Mouse (Mus musculus) megakaryocyte-erythroid progenitor cell, adult 5-6 weeks (primary cell): Measurements from ENCODE around the gene Gm3383. TPM values are rescaled to one million over a fixed set of nuclear protein-coding genes. Genes with fewer than 3 reads are reported as not detected.
"Not testable (repeated sequence)": the region's sequence is repeated elsewhere in the genome, so short reads cannot be mapped to it uniquely, and the experiment has no call there.

ENCODE experiments used
- ATAC-seq: replicated peaks from 2 replicates; pipeline ENCODE4 v1.8.0; 2016; ENCODE audit warnings: mild to moderate bottlenecking, inconsistent platforms; ENCODE audit not compliant: severe bottlenecking, poor library complexity, low FRiP score, low TSS enrichment
- total RNA-seq, 2 experiments: library from RNA; stranded (forward) in 1 of 2; stranded (reverse) in 1 of 2; fragments of 200-1000, 215-1000 nt in 1 of 2; fragments of >200 nt in 1 of 2; fragmentation: Nextera tagmentation in 1 of 2; gene quantifications; 2 replicates each; pipeline ENCODE4 v1.2.3; 2014 to 2017

Gm3383 gene
- total RNA-seq (2014; fragmentation: Nextera tagmentation) = not detected in 2 replicates
- total RNA-seq (2017) = not detected in 2 replicates

GRCm38 (mm10) chr14:5807882-5808281, at the start of gene Gm3383:
Gm3383 (minus strand) TSS chr14:5807982.
- not testable (repeated sequence) for ATAC-seq

GRCm38 (mm10) chr14:5855911-5856310, 48.1 kb upstream of the Gm3383 start:
- not testable (repeated sequence) for ATAC-seq

- not testable (repeated sequence) for ATAC-seq
Measured at GRCm38 (mm10) chr14:5830229-5830628, 22.4 kb upstream of the Gm3383 start, which contains the start of gene Gm3424. Gm3424 (minus strand) TSS chr14:5830329.

- not testable (repeated sequence) for ATAC-seq
Measured at GRCm38 (mm10) chr14:5812699-5813356, 5.0 kb upstream of the Gm3383 start.

- not testable (repeated sequence) for ATAC-seq
Measured at GRCm38 (mm10) chr14:5741477-5741876, 66.3 kb downstream of the Gm3383 start, which contains the start of gene Gm3373. Gm3373 (minus strand) TSS chr14:5741577.

GRCm38 (mm10) chr14:5687357-5687756, 120.4 kb downstream of the Gm3383 start, which contains the start of gene Gm9603:
Gm9603 (minus strand) TSS chr14:5687457.
- not testable (repeated sequence) for ATAC-seq

GRCm38 (mm10) chr14:5632928-5633327, 174.9 kb downstream of the Gm3383 start, which contains the start of gene Gm8265:
Gm8265 (minus strand) TSS chr14:5633028.
- ATAC-seq = not testable (repeated sequence)

Other genes starting within 250 kb of the Gm3383 start
- not detected in 2 replicates for gene Gm8265, start 175.0 kb downstream of the Gm3383 start, total RNA-seq (2014; fragmentation: Nextera tagmentation)
- gene Gm8265, start 175.0 kb downstream of the Gm3383 start, total RNA-seq (2017) = not detected in 2 replicates
- not detected in 2 replicates for gene Gm9603, start 120.5 kb downstream of the Gm3383 start, total RNA-seq (2014; fragmentation: Nextera tagmentation)
- not detected in 2 replicates for gene Gm9603, start 120.5 kb downstream of the Gm3383 start, total RNA-seq (2017)
- gene Gm3373, start 66.4 kb downstream of the Gm3383 start, total RNA-seq (2014; fragmentation: Nextera tagmentation) = not detected in 2 replicates
- gene Gm3373, start 66.4 kb downstream of the Gm3383 start, total RNA-seq (2017) = not detected in 2 replicates
- gene Gm3424, start 22.3 kb upstream of the Gm3383 start, total RNA-seq (2014; fragmentation: Nextera tagmentation) = not detected in 2 replicates
- gene Gm3424, start 22.3 kb upstream of the Gm3383 start, total RNA-seq (2017) = not detected in 2 replicates
- gene Gm8237, start 72.4 kb upstream of the Gm3383 start, total RNA-seq (2014; fragmentation: Nextera tagmentation) = not detected in 2 replicates
- not detected in 2 replicates for gene Gm8237, start 72.4 kb upstream of the Gm3383 start, total RNA-seq (2017)
- not detected in 2 replicates for gene Gm3248, start 153.8 kb upstream of the Gm3383 start, total RNA-seq (2014; fragmentation: Nextera tagmentation)
- not detected in 2 replicates for gene Gm3248, start 153.8 kb upstream of the Gm3383 start, total RNA-seq (2017)
- not detected in 2 replicates for gene Gm3453, start 171.2 kb upstream of the Gm3383 start, total RNA-seq (2014; fragmentation: Nextera tagmentation)
- gene Gm3453, start 171.2 kb upstream of the Gm3383 start, total RNA-seq (2017) = not detected in 2 replicates